Comparison of ENCODE assay signal across 9 mouse cellular contexts in genomic region chr4:118138891-118139290, GRCm38 (mm10). TPM values are rescaled to one million over a fixed set of nuclear protein-coding genes. Genes with fewer than 3 reads are reported as not detected.
DNase-seq lines count a peak whose midpoint lies in the region; ATAC-seq and TF ChIP-seq lines count a peak whose summit lies in the region.
"Had no signal": no experiment of that assay in that cellular context is flagged by ENCODE, and none has a peak within 500 bp of the region (broad histone marks: within the 10 kb centered on the region; RNA-seq: fewer than 3 reads in every experiment).

No protein-coding gene starts in this region.

- no peak for TF ChIP-seq POLR2A in testis, adult 2 months (IDR thresholded peaks at IDR 0.05; ENCODE audit: control insufficient read depth, low read depth, low read length)

- 0 out of 2 replicates have a peak, but pooled peaks have one; percentile 25 for TF ChIP-seq CTCF in testis, adult 2 months (IDR thresholded peaks at IDR 0.05; ENCODE audit: control insufficient read depth, insufficient read depth, insufficient replicate concordance, low read depth, low read length)

- intact Hi-C loops in heart, postnatal 10 days (cut with DNase I), result no loop called here
- intact Hi-C loops in left cerebral cortex, postnatal 14 days (cut with DNase I), result no loop called here

- H3K9ac ChIP-seq in embryonic facial prominence, embryonic 14.5 days (ENCODE audit: low read depth, low read length), result no peak overlapping the region
- H3K9ac ChIP-seq: embryonic facial prominence, embryonic 15.5 days had no signal

- H3K27me3 ChIP-seq in embryonic facial prominence, embryonic 14.5 days (replicated peaks; ENCODE audit: control insufficient read depth, insufficient read depth, low read length), result no peaks in the 10 kb centered on the region
- H3K27me3 ChIP-seq in embryonic facial prominence, embryonic 10.5 days (replicated peaks; ENCODE audit: low read depth, poor library complexity, severe bottlenecking), result no peaks in the 10 kb centered on the region
- no peaks in the 10 kb centered on the region for H3K27me3 ChIP-seq in testis, adult 2 months (ENCODE audit: control insufficient read depth, insufficient read depth, low read length)
- H3K27me3 ChIP-seq: embryonic facial prominence, embryonic 15.5 days had no signal

- 0 out of 2 replicates have a peak, but pooled peaks cover 2% of the 10 kb centered on the region for H3K4me1 ChIP-seq in embryonic facial prominence, embryonic 14.5 days (ENCODE audit: control insufficient read depth, insufficient read depth, low read length)
- H3K4me1 ChIP-seq in embryonic facial prominence, embryonic 10.5 days, result peaks cover 8% of the 10 kb centered on the region
- peaks cover 8% of the 10 kb centered on the region for H3K4me1 ChIP-seq in testis, adult 2 months (ENCODE audit: control insufficient read depth, insufficient read depth, low read length)

- DNase-seq in embryonic facial prominence, embryonic 14.5 days (ENCODE audit: low spot score), result peak; percentile 44
- no peak for DNase-seq in embryonic facial prominence, embryonic 10.5 days (ENCODE audit: low spot score)
- DNase-seq in cerebellum, adult 9-10 months, result peak; percentile 91
- peak; percentile 81 to 84 for DNase-seq in heart, postnatal 10 days
- peak; percentile 62 to 80 for DNase-seq in left cerebral cortex, postnatal 14 days (ENCODE audit: low spot score in 2 of 2)

- no peak overlapping the region for H3K27ac ChIP-seq in embryonic facial prominence, embryonic 14.5 days (replicated peaks; ENCODE audit: low read depth, low read length)
- no peak overlapping the region for H3K27ac ChIP-seq in embryonic facial prominence, embryonic 10.5 days (replicated peaks)
- no peak overlapping the region for H3K27ac ChIP-seq in testis, adult 2 months (ENCODE audit: control insufficient read depth, insufficient read depth, low read depth, low read length)
- H3K27ac ChIP-seq: embryonic facial prominence, embryonic 15.5 days had no signal

- WGBS in embryonic facial prominence, embryonic 14.5 days, result 71% methylated on average over 5 of the region's 5 CpGs
- WGBS in embryonic facial prominence, embryonic 10.5 days, result 92% methylated on average over 5 of the region's 5 CpGs

- no peaks in the 10 kb centered on the region for H3K9me3 ChIP-seq in embryonic facial prominence, embryonic 14.5 days (ENCODE audit: control insufficient read depth, low read length)
- H3K9me3 ChIP-seq in embryonic facial prominence, embryonic 10.5 days, result no peaks in the 10 kb centered on the region
- H3K9me3 ChIP-seq: embryonic facial prominence, embryonic 15.5 days had no signal

- no peak overlapping the region for H3K4me3 ChIP-seq in embryonic facial prominence, embryonic 14.5 days (ENCODE audit: low read depth, low read length)
- H3K4me3 ChIP-seq in embryonic facial prominence, embryonic 10.5 days, result no peak overlapping the region
- no peak overlapping the region for H3K4me3 ChIP-seq in testis, adult 2 months (ENCODE audit: control insufficient read depth, low read depth, low read length)
- H3K4me3 ChIP-seq: embryonic facial prominence, embryonic 15.5 days had no signal

- peaks cover 79% of the 10 kb centered on the region for H3K36me3 ChIP-seq in embryonic facial prominence, embryonic 14.5 days (ENCODE audit: control insufficient read depth, insufficient read depth, low read length)
- H3K36me3 ChIP-seq in embryonic facial prominence, embryonic 10.5 days (replicated peaks), result peaks cover 80% of the 10 kb centered on the region
- H3K36me3 ChIP-seq in testis, adult 2 months (ENCODE audit: control insufficient read depth, insufficient read depth, low read length), result peaks cover 3% of the 10 kb centered on the region

- ATAC-seq in embryonic facial prominence, embryonic 14.5 days (ENCODE audit: low read depth), result no peak
- peak; percentile 33 for ATAC-seq in CD4-positive, CD25-positive, alpha-beta regulatory T cell, adult 4 months
- ATAC-seq in activated CD4-positive, CD25-positive, alpha-beta regulatory T cell, adult 4 months, result no peak

- H3K4me2 ChIP-seq in embryonic facial prominence, embryonic 14.5 days (ENCODE audit: low read depth, low read length), result no peak overlapping the region
- H3K4me2 ChIP-seq: embryonic facial prominence, embryonic 15.5 days had no signal

RNA-seq across cellular contexts. Expression of gene St3gal3, which starts 4.2 kb away (rescaled TPM):
- 5.6 and 6.6 TPM in 2 replicates for polyA plus RNA-seq in embryonic facial prominence, embryonic 14.5 days (2014; fragmentation: Nextera tagmentation; extraction: Ambion mirVana)
- polyA plus RNA-seq in embryonic facial prominence, embryonic 10.5 days (2016; fragmentation: Nextera tagmentation; extraction: Ambion mirVana), result 7.1 and 7.4 TPM in 2 replicates
- under 1 TPM; 0.38 to 0.52 TPM for polyA plus RNA-seq in CD4-positive, CD25-positive, alpha-beta regulatory T cell, adult 4 months (2017; shearing (Covaris generic))
- 10 to 100 TPM; 31.1 to 31.5 TPM for total RNA-seq in heart, postnatal 10 days (2021)
- 10 to 100 TPM; 41.4 to 45.3 TPM for total RNA-seq in left cerebral cortex, postnatal 14 days (2021)
- 3.4 and 4.4 TPM in 2 replicates for polyA plus RNA-seq in testis, adult 2 months (2012; rRNA removed)
- polyA plus RNA-seq in activated CD4-positive, CD25-positive, alpha-beta regulatory T cell, adult 4 months (2017; shearing (Covaris generic)), result under 1 TPM; 0.77 to 0.85 TPM

RNA-seq across cellular contexts. Expression of gene Kdm4a, which starts 41.0 kb away (rescaled TPM):
- polyA plus RNA-seq in embryonic facial prominence, embryonic 14.5 days (2014; fragmentation: Nextera tagmentation; extraction: Ambion mirVana), result 35.1 and 39.1 TPM in 2 replicates
- polyA plus RNA-seq in embryonic facial prominence, embryonic 10.5 days (2016; fragmentation: Nextera tagmentation; extraction: Ambion mirVana), result 33.4 and 36.6 TPM in 2 replicates
- polyA plus RNA-seq in CD4-positive, CD25-positive, alpha-beta regulatory T cell, adult 4 months (2017; shearing (Covaris generic)), result 10 to 100 TPM in 1 of 2 experiments, 1 to 10 TPM in 1; 4.3 to 14.3 TPM
- 10 to 100 TPM; 38.1 to 39.0 TPM for total RNA-seq in heart, postnatal 10 days (2021)
- 10 to 100 TPM; 46.2 to 49.5 TPM for total RNA-seq in left cerebral cortex, postnatal 14 days (2021)
- polyA plus RNA-seq in testis, adult 2 months (2012; rRNA removed), result 10.2 and 14.2 TPM in 2 replicates
- 10 to 100 TPM in 1 of 2 experiments, 1 to 10 TPM in 1; 6.1 to 11.4 TPM for polyA plus RNA-seq in activated CD4-positive, CD25-positive, alpha-beta regulatory T cell, adult 4 months (2017; shearing (Covaris generic))
